Mouse (Mus musculus) hindlimb bud, embryonic 11.5 days (tissue): ENCODE measurements around the gene Atr.
A peak's percentile ranks its signal among the peaks of the same experiment; 100 is the strongest.
"Not testable (repeated sequence)": the region's sequence is repeated elsewhere in the genome, so short reads cannot be mapped to it uniquely, and the experiment has no call there.

Experiments used
- DNase-seq: peaks from one replicate; pipeline ENCODE4 v3.0.0-alpha.2; 2012; ENCODE audit warnings: low read depth, low spot score; ENCODE audit errors: extremely low spot score

Gene Atr

GRCm38 (mm10) chr9:95897392-95897791 is 40.0 kb downstream of the Atr start:
- no peak for DNase-seq

GRCm38 (mm10) chr9:95932855-95933254 is 75.5 kb downstream of the Atr start:
- no peak for DNase-seq

- no peak for DNase-seq
Measured at GRCm38 (mm10) chr9:95953658-95954057, 96.3 kb downstream of the Atr start.

- DNase-seq = no peak
Measured at GRCm38 (mm10) chr9:95954226-95954584, 96.8 kb downstream of the Atr start.

- DNase-seq = peak; percentile 68
Measured at GRCm38 (mm10) chr9:95954585-95955461, 97.4 kb downstream of the Atr start, which contains the start of gene Xrn1. TSS of gene Xrn1 (plus strand) at chr9:95954760.

- DNase-seq = no peak
Measured at GRCm38 (mm10) chr9:95957611-95958010, 100.2 kb downstream of the Atr start.

GRCm38 (mm10) chr9:95958041-95958730 is 100.8 kb downstream of the Atr start:
- no peak for DNase-seq

GRCm38 (mm10) chr9:95958731-95959105 is 101.3 kb downstream of the Atr start:
- DNase-seq = not testable (repeated sequence)

- DNase-seq = no peak
Measured at GRCm38 (mm10) chr9:95959246-95959645, 101.8 kb downstream of the Atr start.

GRCm38 (mm10) chr9:95959732-95960428 is 102.5 kb downstream of the Atr start:
- DNase-seq = no peak

GRCm38 (mm10) chr9:95961058-95961457 is 103.7 kb downstream of the Atr start:
- no peak for DNase-seq

- DNase-seq = no peak
Measured at GRCm38 (mm10) chr9:95964037-95964436, 106.6 kb downstream of the Atr start.

- DNase-seq = no peak
Measured at GRCm38 (mm10) chr9:95978279-95978678, 120.9 kb downstream of the Atr start.

GRCm38 (mm10) chr9:95979896-95980295 is 122.5 kb downstream of the Atr start:
- no peak for DNase-seq

GRCm38 (mm10) chr9:95992255-95992654 is 134.9 kb downstream of the Atr start:
- no peak for DNase-seq
